Mouse (Mus musculus) lung, embryonic 16.5 days (tissue): Measurements from ENCODE around the gene Slc37a1. TPM values are rescaled to one million over a fixed set of nuclear protein-coding genes. Genes with fewer than 3 reads are reported as not detected.

Experiments
- ATAC-seq: fragments of 200-750 bp; cut with Nextera tagmentation; 2 replicates; pipeline ENCODE4 v1.8.0; 2017; ENCODE audit warnings: low read depth, mild to moderate bottlenecking, moderate library complexity
- H3K27ac ChIP-seq: fragments of 300-500 bp; sonication (generic); 2 replicates; pipeline ENCODE4 v1.5.1; 2014; ENCODE audit warnings: mild to moderate bottlenecking, control low read depth, low read length
- H3K27me3 ChIP-seq: fragments of 300-500 bp; sonication (generic); 2 replicates; pipeline ENCODE4 v1.6.1; 2014; ENCODE audit warnings: low read depth, low read length, mixed read lengths; ENCODE audit not compliant: control insufficient read depth, insufficient read depth
- H3K36me3 ChIP-seq: fragments of 300-500 bp; sonication (generic); 2 replicates; pipeline ENCODE4 v1.6.1; 2014; ENCODE audit warnings: low read length; ENCODE audit not compliant: control insufficient read depth, insufficient read depth
- H3K4me1 ChIP-seq: fragments of 300-500 bp; sonication (generic); replicated peaks from 2 replicates; pipeline ENCODE4 v1.6.1; 2014; ENCODE audit warnings: low read length, mixed read lengths; ENCODE audit not compliant: control insufficient read depth, insufficient read depth
- H3K4me2 ChIP-seq: fragments of 300-500 bp; sonication (generic); 2 replicates; pipeline ENCODE4 v1.6.1; 2014; ENCODE audit warnings: low read depth, low read length, control low read depth
- H3K4me3 ChIP-seq: fragments of 300-500 bp; sonication (generic); 2 replicates; pipeline ENCODE4 v1.5.1; 2014; ENCODE audit warnings: mild to moderate bottlenecking, low read length, control low read depth
- H3K9ac ChIP-seq: fragments of 300-500 bp; sonication (generic); 2 replicates; pipeline ENCODE4 v1.6.1; 2014; ENCODE audit warnings: low read length, control low read depth
- H3K9me3 ChIP-seq: fragments of 300-500 bp; sonication (generic); 2 replicates; pipeline ENCODE4 v1.6.1; 2016; ENCODE audit warnings: low read length; ENCODE audit not compliant: control insufficient read depth
- WGBS: fragments of 180-500 bp; shearing (Covaris S2); extraction: QIAGEN DNeasy Blood & Tissue Kit; methylation state at CpG from one replicate; pipeline ENCODE4 v1.1.7; 2014; 5-methylcytosine and 5-hydroxymethylcytosine counted together
- polyA plus RNA-seq: library from polyadenylated mRNA; unstranded; fragments of >200 nt; fragmentation: Nextera tagmentation; extraction: Ambion mirVana; gene quantifications from 2 replicates; pipeline ENCODE4 v1.2.1, GENCODE M21; 2015

The Slc37a1 gene
- polyA plus RNA-seq, 1 experiment from 2014 or later: 13.4 TPM

DNA sequence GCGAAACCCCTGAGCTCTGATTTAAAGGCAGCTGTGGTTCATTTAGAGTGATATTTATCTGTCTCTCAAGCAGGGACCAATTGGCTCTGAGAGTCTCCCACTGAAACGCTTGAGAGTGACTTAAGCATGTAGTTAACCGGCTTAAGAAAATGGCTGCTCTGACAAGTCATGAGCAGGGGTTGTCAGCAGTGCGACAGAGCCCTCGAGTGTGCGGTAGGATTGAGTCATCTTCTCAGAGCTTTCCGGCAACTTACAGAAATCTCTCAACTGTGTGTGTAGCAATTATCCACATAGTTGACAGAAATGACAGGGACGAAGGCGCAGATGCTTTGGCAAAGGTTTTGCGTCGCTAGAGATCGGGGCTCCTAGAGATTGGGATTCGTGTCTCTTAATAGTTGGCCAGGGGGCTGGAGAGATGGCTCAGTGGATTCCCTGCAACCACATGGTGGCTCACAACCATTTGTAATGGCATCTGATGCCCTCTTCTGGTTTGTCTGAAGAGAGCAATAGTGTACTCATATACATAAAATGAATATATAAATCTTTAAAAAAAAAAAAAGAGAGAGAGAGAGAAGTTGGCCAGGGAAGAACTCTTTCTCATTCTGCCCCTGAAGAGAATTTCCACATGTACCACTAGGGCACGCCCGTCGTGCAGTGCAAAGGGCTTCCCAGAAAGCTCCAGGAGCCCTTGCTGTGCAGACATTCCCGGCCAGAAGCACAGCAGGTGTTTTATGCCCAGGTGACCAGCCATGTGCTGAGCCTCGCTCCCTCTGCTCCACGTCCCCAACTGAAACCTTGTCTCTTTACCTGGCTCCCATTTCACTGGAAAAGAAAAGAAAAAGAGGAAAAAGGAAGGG lies 4.5 kb upstream of the Slc37a1 start:
- no peak for ATAC-seq
- H3K4me1 ChIP-seq: peaks cover 9% of the 10 kb centered on the region
- H3K9ac ChIP-seq: no peak overlapping the region
- 45% methylated on average over 19 of the region's 19 CpGs for WGBS
- no peaks in the 10 kb centered on the region for H3K27me3 ChIP-seq
- no peak overlapping the region for H3K4me2 ChIP-seq
- no peak overlapping the region for H3K27ac ChIP-seq
- H3K36me3 ChIP-seq: no peaks in the 10 kb centered on the region
- H3K4me3 ChIP-seq: no peak overlapping the region
- no peaks in the 10 kb centered on the region for H3K9me3 ChIP-seq

GRCm38 (mm10) chr17:31282687-31283053 lies 3.9 kb upstream of the Slc37a1 start:
- WGBS: 22% methylated on average over 7 of the region's 7 CpGs
- Histone ChIP-seq H3K4me1 (peaks cover 6% of the 10 kb centered on the region; the same call in 1 of the 2 replicates), H3K27me3 (no peaks in the 10 kb centered on the region), H3K36me3 (no peaks in the 10 kb centered on the region), H3K27ac (no peak overlapping the region), H3K9me3 (no peaks in the 10 kb centered on the region), H3K4me2 (no peak overlapping the region), H3K9ac (no peak overlapping the region), H3K4me3 (no peak overlapping the region)
- ATAC-seq: peak; percentile 68; the same call in 1 of the 2 replicates

DNA sequence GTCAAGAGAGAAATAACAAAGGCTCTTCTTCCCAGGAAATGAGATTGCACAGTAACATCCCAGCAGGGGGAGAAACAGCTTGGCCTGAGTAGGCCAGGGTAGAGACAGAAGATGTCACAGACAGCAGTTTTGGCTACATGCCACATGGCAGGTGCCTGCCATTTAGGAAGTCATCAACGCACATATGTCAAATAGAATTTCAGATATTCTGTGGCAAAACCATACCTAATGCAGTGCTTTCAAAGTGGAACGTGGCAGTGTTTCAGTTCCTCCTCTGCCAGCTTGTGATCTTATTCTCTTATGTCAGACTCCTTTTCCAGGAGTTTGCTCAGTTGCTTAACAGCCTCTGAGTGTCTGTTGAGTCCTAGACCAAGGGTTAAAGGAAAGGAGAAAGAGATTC lies 725 bp upstream of the Slc37a1 start:
- Histone ChIP-seq H3K9ac (no peak overlapping the region), H3K36me3 (no peaks in the 10 kb centered on the region), H3K9me3 (no peaks in the 10 kb centered on the region), H3K27me3 (no peaks in the 10 kb centered on the region), H3K4me1 (0 out of 2 replicates have a peak, but pooled peaks cover 6% of the 10 kb centered on the region), H3K27ac (no peak overlapping the region), H3K4me2 (no peak overlapping the region), H3K4me3 (no peak overlapping the region)
- no peak for ATAC-seq
- 59% methylated on average over 2 of the region's 2 CpGs for WGBS

DNA sequence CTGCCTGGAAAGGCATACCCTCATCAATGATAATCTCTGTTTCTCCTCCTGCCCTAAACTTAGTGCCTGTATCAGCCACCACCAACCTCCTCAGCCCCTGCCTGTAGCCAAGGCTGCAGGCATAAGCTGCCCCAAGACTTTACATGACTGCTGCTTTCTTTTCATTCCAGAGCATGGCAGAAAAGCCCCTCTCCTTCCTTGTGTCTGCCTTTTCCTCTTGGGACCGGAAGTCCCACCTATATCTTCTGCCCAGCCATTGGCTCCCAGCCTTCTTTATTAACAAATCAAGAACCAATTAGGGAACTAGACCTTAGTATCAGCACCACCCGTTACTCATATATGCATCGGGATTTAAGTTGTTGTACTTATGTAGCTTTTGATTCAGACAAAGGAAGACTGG lies 624 bp downstream of the Slc37a1 start:
- Histone ChIP-seq H3K4me2 (no peak overlapping the region), H3K4me3 (no peak overlapping the region), H3K27ac (no peak overlapping the region), H3K4me1 (0 out of 2 replicates have a peak, but pooled peaks cover 6% of the 10 kb centered on the region), H3K9ac (no peak overlapping the region), H3K27me3 (no peaks in the 10 kb centered on the region), H3K9me3 (no peaks in the 10 kb centered on the region), H3K36me3 (no peaks in the 10 kb centered on the region)
- ATAC-seq: no peak
- 75% methylated on average over 3 of the region's 3 CpGs for WGBS

GRCm38 (mm10) chr17:31288999-31289726 lies 2.6 kb downstream of the Slc37a1 start:
- H3K9ac ChIP-seq: no peak overlapping the region
- H3K27ac ChIP-seq: no peak overlapping the region
- ATAC-seq: no peak
- no peak overlapping the region for H3K4me2 ChIP-seq
- H3K27me3 ChIP-seq: no peaks in the 10 kb centered on the region
- no peak overlapping the region for H3K4me3 ChIP-seq
- H3K9me3 ChIP-seq: no peaks in the 10 kb centered on the region
- WGBS: 64% methylated on average over 7 of the region's 7 CpGs
- no peaks in the 10 kb centered on the region for H3K36me3 ChIP-seq
- H3K4me1 ChIP-seq: no peaks in the 10 kb centered on the region

GRCm38 (mm10) chr17:31290311-31290710 lies 3.7 kb downstream of the Slc37a1 start:
- ATAC-seq: no peak
- Histone ChIP-seq H3K27ac (no peak overlapping the region), H3K27me3 (no peaks in the 10 kb centered on the region), H3K4me2 (no peak overlapping the region), H3K4me3 (no peak overlapping the region), H3K4me1 (peaks cover 1% of the 10 kb centered on the region; the same call in 1 of the 2 replicates), H3K9ac (no peak overlapping the region), H3K9me3 (no peaks in the 10 kb centered on the region), H3K36me3 (no peaks in the 10 kb centered on the region)

DNA sequence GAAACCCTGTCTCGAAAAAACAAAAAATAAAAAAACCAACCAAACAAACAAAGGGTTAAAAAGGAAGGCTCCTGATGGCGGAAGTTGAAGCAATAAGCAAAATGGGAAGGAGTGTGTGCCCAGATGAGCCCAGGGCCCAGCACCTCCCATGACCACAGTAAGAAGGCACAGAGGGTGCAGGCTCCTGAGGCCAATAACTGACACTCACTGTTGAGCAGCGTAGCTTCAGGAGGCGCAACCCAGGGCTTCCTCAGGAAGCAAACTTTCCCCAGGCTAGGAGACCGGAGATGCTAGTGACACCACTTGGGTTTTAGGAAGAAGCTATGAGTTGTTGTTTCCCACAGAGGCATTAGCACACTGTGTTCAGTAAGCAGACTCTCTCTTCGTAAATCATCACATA lies 4.3 kb downstream of the Slc37a1 start:
- H3K4me1 ChIP-seq: peaks cover 7% of the 10 kb centered on the region
- H3K4me3 ChIP-seq: no peak overlapping the region
- H3K4me2 ChIP-seq: no peak overlapping the region
- no peaks in the 10 kb centered on the region for H3K36me3 ChIP-seq
- H3K27me3 ChIP-seq: no peaks in the 10 kb centered on the region
- no peaks in the 10 kb centered on the region for H3K9me3 ChIP-seq
- ATAC-seq: no peak
- H3K9ac ChIP-seq: no peak overlapping the region
- no peak overlapping the region for H3K27ac ChIP-seq
- 55% methylated on average over 6 of the region's 6 CpGs for WGBS

GRCm38 (mm10) chr17:31294363-31295214 lies 8.0 kb downstream of the Slc37a1 start:
- Histone ChIP-seq H3K4me3 (no peak overlapping the region), H3K4me1 (peaks cover 13% of the 10 kb centered on the region), H3K9ac (no peak overlapping the region; the same call in 1 of the 2 replicates), H3K27me3 (no peaks in the 10 kb centered on the region), H3K9me3 (no peaks in the 10 kb centered on the region), H3K27ac (peak overlapping the region; percentile 70), H3K36me3 (no peaks in the 10 kb centered on the region), H3K4me2 (peak overlapping the region; percentile 90; the same call in 1 of the 2 replicates)
- 72% methylated on average over 15 of the region's 15 CpGs for WGBS
- ATAC-seq: peak; percentile 21; the same call in 1 of the 2 replicates
